Mouse (Mus musculus) liver, embryonic 11.5 days (tissue): Measurements from ENCODE around the gene Nqo2. TPM values are rescaled to one million over a fixed set of nuclear protein-coding genes. Genes with fewer than 3 reads are reported as not detected.
A peak's percentile ranks its signal among the peaks of the same experiment; 100 is the strongest.

Experiments
- ATAC-seq: fragments of 200-750 bp; cut with Nextera tagmentation; replicated peaks from 2 replicates; pipeline ENCODE4 v1.8.0; 2017; ENCODE audit warnings: moderate number of reproducible peaks, mild to moderate bottlenecking, moderate TSS enrichment, moderate library complexity; ENCODE audit not compliant: low FRiP score
- DNase-seq: peaks from one replicate; pipeline ENCODE4 v3.0.0-alpha.2; 2017; ENCODE audit warnings: low spot score
- H3K27ac ChIP-seq: fragments of 300-500 bp; sonication (generic); 2 replicates; pipeline ENCODE4 v1.5.1; 2014; ENCODE audit warnings: mild to moderate bottlenecking, low read depth, low read length, control low read depth
- H3K27me3 ChIP-seq: fragments of 300-500 bp; sonication (generic); replicated peaks from 2 replicates; pipeline ENCODE4 v1.6.1; 2014; ENCODE audit warnings: low read length, mixed read lengths; ENCODE audit not compliant: control insufficient read depth, insufficient read depth
- H3K36me3 ChIP-seq: fragments of 300-500 bp; sonication (generic); 2 replicates; pipeline ENCODE4 v1.6.1; 2014; ENCODE audit warnings: mild to moderate bottlenecking, low read length, moderate library complexity, mixed read lengths; ENCODE audit not compliant: control insufficient read depth, insufficient read depth
- H3K4me1 ChIP-seq: fragments of 300-500 bp; sonication (generic); replicated peaks from 2 replicates; pipeline ENCODE4 v1.6.1; 2014; ENCODE audit warnings: low read length, mixed read lengths; ENCODE audit not compliant: control insufficient read depth, insufficient read depth
- H3K4me2 ChIP-seq: fragments of 300-500 bp; sonication (generic); 2 replicates; pipeline ENCODE4 v1.6.1; 2014; ENCODE audit warnings: mild to moderate bottlenecking, control low read depth, moderate library complexity
- H3K4me3 ChIP-seq: fragments of 300-500 bp; sonication (generic); 2 replicates; pipeline ENCODE4 v1.5.1; 2014; ENCODE audit warnings: low read depth, low read length, control low read depth
- H3K9ac ChIP-seq: fragments of 300-500 bp; sonication (generic); 2 replicates; pipeline ENCODE4 v1.6.1; 2014; ENCODE audit warnings: low read depth, low read length, control low read depth
- H3K9me3 ChIP-seq: fragments of 300-500 bp; sonication (generic); 2 replicates; pipeline ENCODE4 v1.6.1; 2016; ENCODE audit warnings: low read length, inconsistent platforms, mixed read lengths; ENCODE audit not compliant: control insufficient read depth
- WGBS: fragments of 180-500 bp; shearing (Covaris S2); extraction: QIAGEN DNeasy Blood & Tissue Kit; methylation state at CpG from one replicate; pipeline ENCODE4 v1.1.7; 2014; 5-methylcytosine and 5-hydroxymethylcytosine counted together
- polyA plus RNA-seq: library from polyadenylated mRNA; unstranded; fragments of >200 nt; fragmentation: Nextera tagmentation; extraction: Ambion mirVana; gene quantifications from 2 replicates; pipeline ENCODE4 v1.2.1, GENCODE M21; 2014

Gene Nqo2
- polyA plus RNA-seq, 1 experiment from 2014 or later = 36.5 TPM

DNA sequence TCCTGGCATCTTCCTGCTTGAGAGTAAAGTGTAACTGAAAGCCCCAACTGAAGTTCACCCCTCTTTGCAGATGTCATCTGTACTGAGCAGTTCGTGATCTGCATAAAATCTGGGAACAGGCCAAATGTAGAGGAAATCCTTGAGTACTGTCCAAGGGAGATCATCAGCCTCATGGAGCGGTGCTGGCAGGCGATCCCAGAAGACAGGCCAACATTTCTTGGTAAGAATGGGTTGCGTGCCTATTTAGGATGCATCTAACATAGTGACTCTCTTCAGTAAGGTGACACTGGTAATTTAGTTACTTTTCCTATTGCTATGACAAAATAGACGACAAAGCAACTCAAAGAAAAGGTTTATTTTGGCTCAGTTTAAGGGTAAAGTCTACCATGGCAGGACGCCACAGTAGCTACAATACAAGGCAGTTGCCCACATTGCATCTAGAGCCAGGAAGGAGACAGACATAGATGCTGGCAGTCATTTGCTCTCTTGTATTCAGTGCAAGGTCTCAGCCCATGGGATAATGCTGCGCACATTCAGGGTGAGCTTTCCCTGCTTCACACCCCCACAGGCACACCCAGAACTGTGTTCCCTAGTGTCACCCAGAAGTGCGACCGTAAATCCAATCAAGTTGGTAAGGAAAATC lies 52.6 kb downstream of the Nqo2 start:
- DNase-seq (no peak), ATAC-seq (no peak)
- Histone ChIP-seq H3K27ac (no peak overlapping the region), H3K9ac (no peak overlapping the region), H3K4me2 (no peak overlapping the region), H3K27me3 (no peaks in the 10 kb centered on the region), H3K4me3 (no peak overlapping the region), H3K36me3 (peaks cover 35% of the 10 kb centered on the region), H3K4me1 (no peaks in the 10 kb centered on the region), H3K9me3 (no peaks in the 10 kb centered on the region)
- WGBS = 93% methylated on average over 9 of the region's 9 CpGs

GRCm38 (mm10) chr13:34018521-34018920 lies 54.0 kb downstream of the Nqo2 start:
- no peak overlapping the region for H3K4me3 ChIP-seq
- ATAC-seq (no peak), DNase-seq (no peak)
- no peaks in the 10 kb centered on the region for H3K27me3 ChIP-seq
- no peaks in the 10 kb centered on the region for H3K4me1 ChIP-seq
- H3K4me2 ChIP-seq = no peak overlapping the region
- H3K9me3 ChIP-seq = no peaks in the 10 kb centered on the region
- WGBS = 93% methylated on average over 1 of the region's 1 CpGs
- no peak overlapping the region for H3K27ac ChIP-seq
- H3K9ac ChIP-seq = no peak overlapping the region
- peaks cover 31% of the 10 kb centered on the region for H3K36me3 ChIP-seq

- WGBS = 90% methylated on average over 2 of the region's 2 CpGs
- ATAC-seq = no peak
- H3K9me3 ChIP-seq = no peaks in the 10 kb centered on the region
Measured at GRCm38 (mm10) chr13:34021998-34022397, 57.5 kb downstream of the Nqo2 start.

GRCm38 (mm10) chr13:34032041-34032440 lies 67.6 kb downstream of the Nqo2 start:
- ATAC-seq = 0 out of 2 replicates have a peak, but pooled peaks have one; percentile 24
- peaks cover 13% of the 10 kb centered on the region for H3K36me3 ChIP-seq

More at GRCm38 (mm10) chr13:34021998-34022397, 57.5 kb downstream of the Nqo2 start:
- Histone ChIP-seq H3K27ac (no peak overlapping the region), H3K27me3 (no peaks in the 10 kb centered on the region), H3K4me3 (no peak overlapping the region), H3K36me3 (peaks cover 18% of the 10 kb centered on the region), H3K9ac (no peak overlapping the region), H3K4me2 (no peak overlapping the region), H3K4me1 (no peaks in the 10 kb centered on the region)
- no peak for DNase-seq

GRCm38 (mm10) chr13:34035424-34035823 lies 70.9 kb downstream of the Nqo2 start:
- Histone ChIP-seq H3K4me3 (no peak overlapping the region), H3K9me3 (no peaks in the 10 kb centered on the region), H3K4me1 (peaks cover 5% of the 10 kb centered on the region), H3K36me3 (peaks cover 3% of the 10 kb centered on the region; the same call in 1 of the 2 replicates), H3K9ac (no peak overlapping the region), H3K4me2 (no peak overlapping the region), H3K27ac (no peak overlapping the region), H3K27me3 (no peaks in the 10 kb centered on the region)
- no peak for DNase-seq
- no peak for ATAC-seq
- 84% methylated on average over 3 of the region's 3 CpGs for WGBS

More at GRCm38 (mm10) chr13:34032041-34032440, 67.6 kb downstream of the Nqo2 start:
- Histone ChIP-seq H3K27ac (no peak overlapping the region), H3K4me1 (peaks cover 1% of the 10 kb centered on the region; the same call in 1 of the 2 replicates), H3K4me3 (no peak overlapping the region), H3K4me2 (no peak overlapping the region), H3K9ac (no peak overlapping the region), H3K27me3 (no peaks in the 10 kb centered on the region), H3K9me3 (no peaks in the 10 kb centered on the region)
- 69% methylated on average over 2 of the region's 2 CpGs for WGBS
- no peak for DNase-seq

- Histone ChIP-seq H3K27ac (no peak overlapping the region), H3K27me3 (no peaks in the 10 kb centered on the region), H3K4me1 (peaks cover 5% of the 10 kb centered on the region), H3K9ac (peak overlapping the region; percentile 86), H3K9me3 (no peaks in the 10 kb centered on the region), H3K36me3 (peaks cover 3% of the 10 kb centered on the region; the same call in 1 of the 2 replicates), H3K4me3 (no peak overlapping the region), H3K4me2 (no peak overlapping the region)
- WGBS = 82% methylated on average over 5 of the region's 5 CpGs
- DNase-seq (no peak), ATAC-seq (no peak)
Measured at GRCm38 (mm10) chr13:34036726-34037125, 72.2 kb downstream of the Nqo2 start.

GRCm38 (mm10) chr13:34037172-34038055 lies 72.9 kb downstream of the Nqo2 start, which contains the start of gene Bphl:
TSS of gene Bphl (plus strand) at chr13:34037597.
- under 1% methylated on average over 37 of the region's 37 CpGs for WGBS
- H3K27ac ChIP-seq = peak within 1 kb of the TSS; percentile 51; the same call in 1 of the 2 replicates

DNA sequence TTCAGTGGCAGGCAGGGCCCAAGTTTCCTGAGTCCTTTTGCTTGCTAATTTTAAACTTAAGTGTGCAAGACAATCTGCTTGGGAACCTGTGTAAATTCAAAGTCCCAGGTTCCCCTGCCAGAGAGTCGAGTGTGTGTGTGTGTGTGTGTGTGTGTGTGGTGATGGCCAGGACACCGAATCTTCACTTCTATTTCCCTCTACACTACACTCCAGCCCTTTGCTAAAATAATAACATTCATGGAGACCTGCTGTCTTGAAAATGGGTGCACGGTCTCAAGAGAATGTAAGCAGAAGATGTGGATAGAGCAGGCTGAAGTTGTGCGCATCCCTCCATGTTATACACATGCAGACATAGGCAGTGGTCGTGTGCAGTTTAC lies 73.6 kb downstream of the Nqo2 start:
- 42% methylated on average over 5 of the region's 5 CpGs for WGBS
- Histone ChIP-seq H3K36me3 (peaks cover 3% of the 10 kb centered on the region; the same call in 1 of the 2 replicates), H3K4me2 (peak overlapping the region; percentile 79), H3K4me3 (peak overlapping the region; percentile 72), H3K9me3 (no peaks in the 10 kb centered on the region), H3K9ac (peak overlapping the region; percentile 86), H3K4me1 (peaks cover 5% of the 10 kb centered on the region), H3K27ac (0 out of 2 replicates have a peak overlapping the region, but pooled peaks have one; percentile 51), H3K27me3 (no peaks in the 10 kb centered on the region)
- DNase-seq (no peak), ATAC-seq (no peak)

More at GRCm38 (mm10) chr13:34037172-34038055, 72.9 kb downstream of the Nqo2 start, which contains the start of gene Bphl:
- DNase-seq (peak; percentile 90), ATAC-seq (peak; percentile 91)
- Histone ChIP-seq H3K4me1 (peaks cover 5% of the 10 kb centered on the region), H3K27me3 (no peaks in the 10 kb centered on the region), H3K36me3 (peaks cover 3% of the 10 kb centered on the region; the same call in 1 of the 2 replicates), H3K9me3 (no peaks in the 10 kb centered on the region), H3K4me2 (peak within 1 kb of the TSS; percentile 79), H3K9ac (peak within 1 kb of the TSS; percentile 86), H3K4me3 (peak within 1 kb of the TSS; percentile 72)
